Mouse (Mus musculus): ENCODE measurements around the gene Disp1.

The Disp1 gene

DNA sequence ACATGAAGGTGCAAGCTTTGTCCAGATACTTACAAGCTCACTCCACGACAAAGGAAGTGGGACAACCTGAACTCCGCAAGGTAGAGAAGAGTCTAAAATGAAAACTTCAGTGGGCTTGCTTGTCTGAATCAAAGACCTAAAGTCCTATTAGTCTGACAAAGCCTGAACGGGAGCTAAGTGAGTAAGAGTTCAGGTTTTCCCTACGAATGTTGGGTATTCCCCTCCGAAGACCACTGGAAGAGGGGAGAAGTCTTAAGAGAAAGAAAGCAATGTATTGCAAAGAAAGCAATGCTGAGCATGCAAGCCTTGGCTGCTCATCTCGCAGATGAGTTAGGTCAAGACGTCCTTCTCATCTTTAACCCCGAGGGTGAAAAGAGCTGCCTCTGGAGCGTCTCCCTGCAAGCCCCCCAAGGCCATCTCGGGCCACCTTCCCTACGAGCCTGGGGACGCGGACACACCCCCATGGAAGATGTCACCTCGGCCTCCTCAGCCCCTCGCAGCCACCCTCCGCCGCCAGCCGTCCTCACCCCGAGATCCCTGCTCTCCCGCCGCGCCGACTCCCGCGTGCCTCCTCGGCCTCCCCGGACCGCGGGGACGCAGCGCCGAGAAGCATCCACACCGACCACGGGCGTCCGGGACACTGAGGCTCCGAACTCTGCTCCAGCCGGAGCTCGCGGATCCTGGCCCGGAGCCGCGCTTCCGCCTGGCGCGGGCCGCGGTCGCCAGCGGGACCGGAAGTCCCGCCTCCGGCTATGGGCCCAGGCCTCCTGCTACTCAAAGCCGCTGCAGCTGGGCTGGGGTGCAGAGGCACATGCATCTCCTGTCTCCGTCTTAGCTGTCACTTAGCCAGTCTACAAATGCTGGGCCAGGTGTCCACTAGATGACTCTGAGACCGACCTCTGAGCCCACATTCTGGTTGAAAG lies at the start of gene Disp1:
Gene Disp1, minus strand, starts transcription at position 727 of the 923 bp plus-strand sequence.
- DNase-seq = peak; percentile 67 to 72

- no peak for DNase-seq
Observed at GRCm38 (mm10) chr1:183267666-183268065, 46.3 kb upstream of the Disp1 start.

- DNase-seq = peak; percentile 6 to 9
Observed at GRCm38 (mm10) chr1:183265921-183266467, 44.7 kb upstream of the Disp1 start.

DNA sequence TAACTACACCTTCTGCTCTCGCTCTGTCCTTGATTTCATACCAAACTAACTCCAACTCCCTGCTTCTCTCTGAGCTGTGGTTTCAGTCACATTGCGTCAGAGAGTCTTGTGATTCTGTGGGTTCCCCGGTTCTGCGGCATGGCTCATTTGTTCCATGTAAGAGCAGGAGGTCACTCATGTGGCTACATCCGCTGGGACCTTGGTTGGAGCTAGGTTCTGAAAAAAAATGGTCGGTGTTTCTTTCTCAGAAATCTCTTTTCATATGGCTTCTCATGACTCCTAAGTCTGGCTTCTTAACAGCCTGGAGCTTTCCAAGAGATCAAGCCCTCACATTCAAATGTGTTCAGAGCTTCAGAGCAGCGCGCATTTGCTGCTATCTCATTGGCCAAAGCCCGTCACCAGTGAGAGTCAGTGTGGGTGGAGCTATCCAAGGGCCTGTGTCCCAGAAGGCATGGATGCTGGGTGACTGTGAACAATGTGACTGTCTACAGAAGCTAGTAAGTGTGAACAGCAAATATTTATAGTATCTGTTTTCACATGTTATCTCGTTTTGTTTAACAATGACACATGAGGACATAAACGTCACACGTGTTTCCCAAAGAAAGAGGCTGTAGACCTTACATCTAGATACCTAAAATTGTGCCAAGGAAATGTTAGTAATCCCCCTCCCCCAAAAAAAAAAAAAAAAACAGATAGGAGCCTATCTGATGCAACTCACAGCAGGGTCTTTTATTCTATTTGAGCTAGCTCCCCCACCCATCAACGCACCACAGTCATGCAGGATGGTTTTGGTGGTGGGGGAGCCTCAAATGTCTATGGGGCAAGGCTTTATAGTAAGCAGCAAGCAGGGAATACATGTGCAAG lies 43.1 kb upstream of the Disp1 start:
- peak; percentile 19 to 27 for DNase-seq

- DNase-seq = no peak
Observed at GRCm38 (mm10) chr1:183252574-183252973, 31.3 kb upstream of the Disp1 start.

GRCm38 (mm10) chr1:183251818-183252217 lies 30.5 kb upstream of the Disp1 start:
- no peak for DNase-seq

DNA sequence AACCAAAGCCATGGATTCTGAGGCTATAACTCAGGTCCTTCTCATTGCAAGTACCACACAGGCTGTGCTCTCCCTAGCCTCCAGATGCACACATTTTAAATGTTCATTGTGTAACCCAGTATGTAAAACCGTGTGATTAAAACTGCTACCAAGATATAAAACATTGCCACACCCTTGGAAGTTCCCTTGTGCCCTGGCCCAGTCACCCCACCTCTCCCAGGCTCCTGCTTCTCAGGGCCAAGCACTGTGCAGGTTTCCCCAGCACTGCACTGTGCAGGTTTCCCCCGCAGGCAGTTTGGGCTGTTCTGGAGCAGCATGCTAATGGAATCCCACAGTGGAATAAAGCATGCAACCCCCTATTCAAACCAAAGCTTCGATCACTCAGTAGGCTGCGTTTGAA lies 29.3 kb upstream of the Disp1 start:
- DNase-seq = no peak

GRCm38 (mm10) chr1:183248144-183248543 lies 26.8 kb upstream of the Disp1 start:
- no peak for DNase-seq

GRCm38 (mm10) chr1:183243293-183243692 lies 22.0 kb upstream of the Disp1 start:
- no peak for DNase-seq

DNA sequence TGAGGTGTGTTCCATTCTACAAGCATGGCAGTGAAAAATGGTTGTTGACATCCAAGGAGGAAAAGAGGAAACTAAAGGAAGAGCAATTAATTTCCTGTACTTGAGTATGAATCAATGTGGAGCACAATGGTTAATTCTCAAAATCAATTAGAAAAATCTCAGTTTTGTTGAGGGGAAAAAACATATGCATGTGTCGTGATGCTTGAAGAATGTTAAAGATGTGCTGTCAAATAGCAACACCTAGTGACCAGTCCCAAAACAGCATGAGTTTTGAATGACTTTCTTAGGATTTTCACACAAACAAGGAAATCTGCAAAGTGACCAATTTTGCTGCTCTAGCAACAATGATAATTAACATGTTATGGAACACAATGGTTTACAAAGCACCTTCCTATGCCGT lies 16.6 kb upstream of the Disp1 start:
- DNase-seq = no peak

- DNase-seq = no peak
Observed at GRCm38 (mm10) chr1:183236460-183236859, 15.1 kb upstream of the Disp1 start.

- no peak for DNase-seq
Observed at GRCm38 (mm10) chr1:183233679-183234174, 12.4 kb upstream of the Disp1 start.

- no peak for DNase-seq
Observed at GRCm38 (mm10) chr1:183232985-183233678, 11.8 kb upstream of the Disp1 start.

DNA sequence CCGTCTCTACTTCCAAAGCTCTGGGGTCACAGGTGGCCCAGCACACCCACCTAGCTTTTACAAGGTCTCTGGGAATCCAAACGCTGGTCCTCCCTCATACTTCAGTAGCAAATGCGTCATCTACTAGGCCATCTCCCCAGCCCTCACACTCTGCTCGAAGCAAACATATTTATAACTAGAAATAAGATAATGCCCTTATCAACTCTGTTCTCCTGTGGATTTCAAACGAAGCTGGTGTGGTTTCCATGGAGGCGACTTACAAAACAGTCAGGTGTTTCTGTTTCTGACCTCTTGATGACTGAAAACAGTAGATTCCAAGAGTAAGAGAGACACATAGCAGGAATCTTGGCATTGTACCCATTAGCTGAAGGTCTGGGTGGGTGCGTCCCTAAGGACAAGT lies 6.1 kb upstream of the Disp1 start:
- peak in 1 of 2 experiments; percentile 23 for DNase-seq

DNA sequence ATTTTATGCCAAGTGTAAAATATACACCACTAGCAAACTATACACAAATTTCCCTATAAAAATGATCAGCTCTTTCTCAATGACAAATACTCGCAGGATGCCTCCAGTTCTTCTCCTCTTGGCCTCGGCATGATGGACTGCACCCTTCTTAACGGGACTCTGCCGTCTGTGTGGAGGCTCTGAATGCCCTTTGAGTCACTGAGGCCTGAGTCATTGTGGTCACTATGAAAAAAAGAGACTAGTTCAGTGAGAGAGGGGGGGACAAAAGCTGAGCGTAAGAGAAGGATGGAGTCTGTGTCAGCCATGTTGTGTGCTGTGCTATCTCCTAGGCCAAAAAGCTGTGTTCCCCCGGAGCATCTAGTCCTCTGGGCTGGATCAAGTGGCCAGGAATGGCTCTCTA lies 2.3 kb downstream of the Disp1 start:
- no peak for DNase-seq

- no peak for DNase-seq
Observed at GRCm38 (mm10) chr1:183216691-183217090, 4.6 kb downstream of the Disp1 start.

DNA sequence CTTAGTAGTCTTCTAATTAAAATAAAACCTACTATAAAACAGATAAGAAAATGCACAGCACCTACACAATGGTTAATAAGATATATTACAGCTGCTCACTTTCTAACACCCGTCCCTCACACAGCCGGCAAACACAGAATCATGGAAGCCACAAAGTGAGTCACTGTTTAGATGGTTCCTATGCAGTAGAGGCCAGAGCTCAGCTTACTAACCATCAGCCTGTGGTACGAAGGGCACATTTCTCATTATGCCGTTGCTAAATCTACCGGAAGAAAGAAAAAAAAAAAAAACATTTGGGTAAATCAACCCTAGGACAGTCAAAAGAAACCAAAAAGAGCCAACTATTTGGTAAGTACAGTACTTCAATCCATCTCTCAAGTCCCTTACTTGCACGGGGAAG lies 5.6 kb downstream of the Disp1 start:
- no peak for DNase-seq

- DNase-seq = no peak
Observed at GRCm38 (mm10) chr1:183213850-183214249, 7.5 kb downstream of the Disp1 start.

DNA sequence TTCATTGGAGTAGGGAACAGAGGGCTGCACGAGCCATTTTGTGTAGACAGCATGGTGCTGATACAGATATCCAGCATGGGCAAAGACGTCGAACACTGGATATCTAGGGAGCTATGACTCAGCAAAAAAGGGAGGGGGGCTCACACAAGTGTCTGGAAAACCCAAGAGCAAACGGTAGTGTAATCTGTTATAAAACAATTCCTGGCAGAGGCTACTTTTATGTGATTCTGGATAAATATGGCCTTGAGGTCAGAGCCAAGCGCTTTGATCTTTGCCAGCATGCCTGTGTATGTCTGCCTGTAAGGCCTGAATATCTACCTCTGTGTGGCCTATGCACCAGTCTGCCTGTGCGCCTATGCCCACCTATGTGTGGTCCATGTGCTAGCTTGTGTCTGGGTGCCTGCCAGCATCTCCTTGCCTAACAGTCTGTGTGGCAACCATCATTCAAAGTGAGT lies 8.5 kb downstream of the Disp1 start:
- DNase-seq = peak in 1 of 2 experiments; percentile 25

DNA sequence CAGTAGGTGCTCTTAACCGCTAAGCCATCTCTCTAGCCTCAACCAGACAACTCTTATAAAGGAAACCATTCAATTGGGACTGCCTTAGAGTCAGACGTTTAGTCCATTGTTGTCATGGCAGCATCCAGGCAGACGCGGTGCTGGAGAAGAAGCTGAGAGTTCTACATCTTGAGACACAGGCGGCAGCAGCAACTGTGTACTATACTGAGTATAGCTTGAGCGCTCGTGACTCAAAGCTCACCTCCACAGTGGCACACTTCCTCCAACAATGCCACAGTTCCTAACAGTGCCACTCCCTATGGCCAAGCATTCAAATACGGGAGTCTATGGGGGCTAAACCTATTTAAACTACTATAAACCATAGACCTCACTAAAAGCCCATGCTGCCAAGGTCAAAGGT lies 11.2 kb downstream of the Disp1 start:
- no peak for DNase-seq

DNA sequence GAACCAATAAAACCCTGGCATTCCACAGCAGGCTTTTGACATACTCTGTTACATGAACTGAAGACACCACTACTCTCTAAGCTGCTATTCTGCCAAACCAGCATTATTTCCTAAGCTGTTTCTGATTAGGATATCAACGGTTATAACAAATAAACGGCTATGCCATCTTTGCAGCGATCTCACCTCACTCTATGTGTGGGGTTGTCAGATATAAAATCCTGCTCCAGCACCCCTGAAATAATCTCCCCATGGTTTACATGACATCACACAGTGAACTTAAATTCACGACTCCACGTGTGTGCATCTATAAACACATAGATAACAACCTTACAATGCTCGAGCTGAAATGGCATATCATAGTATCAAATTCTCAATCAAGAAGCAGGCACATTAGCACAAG lies 13.7 kb downstream of the Disp1 start:
- DNase-seq = no peak

DNA sequence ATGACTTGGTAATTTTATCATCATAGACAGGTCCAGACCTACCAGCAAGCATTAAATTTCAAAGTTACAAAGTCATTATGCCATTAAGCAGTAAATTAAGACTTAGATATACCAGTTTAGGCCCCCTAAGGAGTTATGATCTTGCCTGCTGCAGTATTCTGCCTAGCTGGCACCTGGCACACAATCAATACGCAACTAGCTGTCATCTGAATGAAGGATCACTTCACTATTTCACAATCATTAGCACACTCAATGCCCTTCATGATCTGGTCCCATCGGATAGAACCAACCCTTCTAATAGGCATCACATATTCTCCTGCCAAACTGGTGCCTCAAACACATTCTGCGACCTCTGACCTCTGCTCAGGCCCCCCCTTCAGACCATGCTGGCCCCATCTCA lies 14.2 kb downstream of the Disp1 start:
- DNase-seq = no peak

Data from lung, adult 18-20 months (tissue).